Mouse (Mus musculus) E14TG2a.4 (cell line): ENCODE results near the gene Flt1.

ENCODE experiments used
- H3K27me3 ChIP-seq: 2 replicates; pipeline ENCODE4 v1.6.1; 2014; ENCODE audit warnings: low read length, control low read depth; ENCODE audit not compliant: insufficient read depth
- H3K36me3 ChIP-seq: 2 replicates; pipeline ENCODE4 v1.6.1; 2014; ENCODE audit warnings: low read length, control low read depth; ENCODE audit not compliant: insufficient read depth
- H3K4me1 ChIP-seq: replicated peaks from 2 replicates; pipeline ENCODE4 v1.6.1; 2014; ENCODE audit warnings: low read depth, low read length, control low read depth
- H3K4me3 ChIP-seq: replicated peaks from 2 replicates; pipeline ENCODE4 v1.5.1; 2014; ENCODE audit warnings: mild to moderate bottlenecking, low read length
- H3K9me3 ChIP-seq: 2 replicates; pipeline ENCODE4 v1.6.1; 2014; ENCODE audit warnings: low read length, control low read depth
- CTCF ChIP-seq: conservative IDR thresholded peaks from 2 replicates; pipeline ENCODE4 v1.5.1; 2014; ENCODE audit warnings: low read length
- NANOG ChIP-seq: IDR thresholded peaks from 2 replicates; pipeline ENCODE4 v1.6.1; 2014; ENCODE audit warnings: borderline replicate concordance, low read length, mixed read lengths
- POU5F1 ChIP-seq: IDR thresholded peaks from 2 replicates; pipeline ENCODE4 v1.6.1; 2014; ENCODE audit warnings: low read length, borderline replicate concordance

The Flt1 gene

GRCm38 (mm10) chr5:147718335-147718734, 7.5 kb downstream of the Flt1 start:
- no peak overlapping the region for H3K4me3 ChIP-seq
- peaks cover 78% of the 10 kb centered on the region for H3K27me3 ChIP-seq
- H3K36me3 ChIP-seq = no peaks in the 10 kb centered on the region
- peaks cover 25% of the 10 kb centered on the region for H3K4me1 ChIP-seq
- TF ChIP-seq CTCF = no peak
- no peak for TF ChIP-seq POU5F1
- no peak for TF ChIP-seq NANOG
- no peaks in the 10 kb centered on the region for H3K9me3 ChIP-seq

GRCm38 (mm10) chr5:147716697-147717217, 9.1 kb downstream of the Flt1 start:
- Histone ChIP-seq H3K9me3 (no peaks in the 10 kb centered on the region), H3K27me3 (peaks cover 67% of the 10 kb centered on the region), H3K4me3 (no peak overlapping the region), H3K4me1 (peaks cover 20% of the 10 kb centered on the region), H3K36me3 (no peaks in the 10 kb centered on the region)
- TF ChIP-seq CTCF (peak; percentile 10; the same call in 1 of the 2 replicates), POU5F1 (no peak)

GRCm38 (mm10) chr5:147716276-147716675, 9.5 kb downstream of the Flt1 start:
- H3K36me3 ChIP-seq = no peaks in the 10 kb centered on the region
- H3K9me3 ChIP-seq = no peaks in the 10 kb centered on the region
- TF ChIP-seq CTCF (no peak), NANOG (no peak), POU5F1 (no peak)
- H3K4me3 ChIP-seq = no peak overlapping the region
- peaks cover 62% of the 10 kb centered on the region for H3K27me3 ChIP-seq
- peaks cover 16% of the 10 kb centered on the region for H3K4me1 ChIP-seq

- no peaks in the 10 kb centered on the region for H3K36me3 ChIP-seq
- no peak overlapping the region for H3K4me3 ChIP-seq
- peaks cover 53% of the 10 kb centered on the region for H3K27me3 ChIP-seq
- no peaks in the 10 kb centered on the region for H3K9me3 ChIP-seq
- TF ChIP-seq NANOG (no peak), CTCF (no peak), POU5F1 (no peak)
- H3K4me1 ChIP-seq = peaks cover 13% of the 10 kb centered on the region
Observed at GRCm38 (mm10) chr5:147715391-147715790, 10.4 kb downstream of the Flt1 start.

GRCm38 (mm10) chr5:147708500-147708899, 17.3 kb downstream of the Flt1 start:
- TF ChIP-seq POU5F1 (no peak), CTCF (no peak), NANOG (no peak)
- Histone ChIP-seq H3K4me1 (no peaks in the 10 kb centered on the region), H3K4me3 (no peak overlapping the region), H3K27me3 (no peaks in the 10 kb centered on the region), H3K9me3 (peaks cover 3% of the 10 kb centered on the region; the same call in 1 of the 2 replicates), H3K36me3 (no peaks in the 10 kb centered on the region)

- H3K27me3 ChIP-seq = no peaks in the 10 kb centered on the region
- H3K4me1 ChIP-seq = no peaks in the 10 kb centered on the region
- TF ChIP-seq POU5F1 (no peak), NANOG (no peak), CTCF (no peak)
Observed at GRCm38 (mm10) chr5:147707479-147707878, 18.3 kb downstream of the Flt1 start.

GRCm38 (mm10) chr5:147704890-147705289, 20.9 kb downstream of the Flt1 start:
- H3K9me3 ChIP-seq = peaks cover 3% of the 10 kb centered on the region; the same call in 1 of the 2 replicates
- H3K4me1 ChIP-seq = no peaks in the 10 kb centered on the region
- no peaks in the 10 kb centered on the region for H3K36me3 ChIP-seq
- TF ChIP-seq CTCF (no peak), NANOG (no peak), POU5F1 (no peak)
- no peaks in the 10 kb centered on the region; the same call in 1 of the 2 replicates for H3K27me3 ChIP-seq
- no peak overlapping the region for H3K4me3 ChIP-seq

More at GRCm38 (mm10) chr5:147707479-147707878, 18.3 kb downstream of the Flt1 start:
- peaks cover 3% of the 10 kb centered on the region; the same call in 1 of the 2 replicates for H3K9me3 ChIP-seq
- no peaks in the 10 kb centered on the region for H3K36me3 ChIP-seq
- H3K4me3 ChIP-seq = no peak overlapping the region

GRCm38 (mm10) chr5:147702423-147702822, 23.4 kb downstream of the Flt1 start:
- no peaks in the 10 kb centered on the region for H3K36me3 ChIP-seq
- TF ChIP-seq CTCF (no peak), POU5F1 (no peak), NANOG (no peak)
- H3K27me3 ChIP-seq = no peaks in the 10 kb centered on the region; the same call in 1 of the 2 replicates
- H3K4me1 ChIP-seq = no peaks in the 10 kb centered on the region
- H3K4me3 ChIP-seq = no peak overlapping the region
- no peaks in the 10 kb centered on the region for H3K9me3 ChIP-seq

GRCm38 (mm10) chr5:147701024-147701423, 24.8 kb downstream of the Flt1 start:
- TF ChIP-seq NANOG (no peak), POU5F1 (no peak), CTCF (no peak)
- Histone ChIP-seq H3K9me3 (no peaks in the 10 kb centered on the region), H3K4me3 (no peak overlapping the region), H3K36me3 (no peaks in the 10 kb centered on the region), H3K4me1 (no peaks in the 10 kb centered on the region), H3K27me3 (no peaks in the 10 kb centered on the region; the same call in 1 of the 2 replicates)
